Mouse (Mus musculus): ENCODE results near the gene Best1. TPM values are rescaled to one million over a fixed set of nuclear protein-coding genes. Genes with fewer than 3 reads are reported as not detected.

Gene Best1
- polyA plus RNA-seq, 1 experiment from 2014 or later = 0.22 TPM

DNA sequence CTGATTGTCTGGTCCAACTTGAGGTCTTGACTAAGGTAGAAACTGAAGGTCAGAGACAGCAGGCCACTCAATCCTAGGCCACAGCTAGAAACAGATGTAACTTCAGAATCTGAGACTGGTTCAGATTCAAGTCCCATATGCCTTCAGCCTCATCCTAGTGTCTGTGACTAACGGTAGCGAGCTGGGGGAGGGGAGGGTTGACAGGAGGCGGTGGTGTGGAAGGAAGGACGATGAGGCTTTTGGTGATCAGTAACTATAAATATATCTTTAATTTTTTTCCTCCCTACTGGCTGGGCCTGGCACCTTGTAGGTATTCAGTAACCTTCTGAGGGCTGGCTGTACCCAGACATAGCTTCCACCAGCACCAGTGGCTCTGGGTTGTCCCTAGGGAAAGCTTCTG lies 14.0 kb upstream of the Best1 start:
- Histone ChIP-seq H3K27ac (no peak overlapping the region), H3K36me3 (ENCODE audit: inconsistent target) (no peaks in the 10 kb centered on the region), H3K4me3 (ENCODE audit: inconsistent target) (no peak overlapping the region), H3K79me2 (ENCODE audit: inconsistent target) (peaks cover 24% of the 10 kb centered on the region)
- 92% methylated on average over 4 of the region's 4 CpGs for WGBS (ENCODE audit: missing documents)

DNA sequence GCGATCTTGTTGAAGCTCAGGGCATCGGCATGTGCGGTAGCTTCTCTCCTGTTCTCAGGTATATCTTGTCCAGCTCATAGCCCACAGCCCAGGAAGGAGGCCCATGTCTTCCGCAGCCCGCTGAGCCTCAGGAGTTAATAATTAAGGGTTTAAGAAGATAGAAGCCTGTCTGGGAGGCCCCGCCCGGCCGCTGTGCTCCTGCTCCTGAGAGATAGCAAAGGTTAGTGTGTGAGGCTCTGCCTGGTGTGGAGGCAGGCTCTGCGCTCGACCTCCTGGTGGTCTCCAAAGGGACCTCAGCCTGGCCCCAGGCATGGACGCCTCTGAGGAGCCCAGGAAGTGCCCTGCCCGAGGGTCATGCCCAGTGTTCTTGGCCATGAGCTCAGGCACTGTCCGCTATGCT lies 13.4 kb upstream of the Best1 start:
- no peak overlapping the region for H3K4me3 ChIP-seq (ENCODE audit: inconsistent target)

DNA sequence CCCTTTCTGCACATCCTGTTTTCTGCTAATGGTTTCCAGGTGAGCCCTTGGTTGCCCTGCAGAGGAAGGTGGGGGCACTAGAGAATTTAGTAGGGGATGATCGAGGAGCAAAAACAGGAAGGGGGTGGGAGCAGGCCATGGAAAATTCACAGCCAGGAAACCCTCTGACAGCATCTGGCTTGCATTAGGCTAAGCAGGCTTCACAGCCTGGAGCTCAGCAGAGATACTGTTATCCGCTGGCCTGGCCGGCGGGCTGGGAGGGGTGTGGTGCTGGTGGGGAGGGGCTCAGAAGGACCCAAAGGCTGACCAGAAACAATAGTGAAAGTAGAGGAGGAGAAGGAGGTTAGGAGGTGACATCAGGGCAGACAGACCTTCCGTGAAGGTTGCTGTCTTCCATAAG lies 12.5 kb upstream of the Best1 start:
- WGBS (ENCODE audit: missing documents) = 89% methylated on average over 4 of the region's 5 CpGs
- H3K4me3 ChIP-seq (ENCODE audit: inconsistent target) = no peak overlapping the region
- no peak overlapping the region for H3K27ac ChIP-seq
- H3K79me2 ChIP-seq (ENCODE audit: inconsistent target) = peaks cover 8% of the 10 kb centered on the region
- no peaks in the 10 kb centered on the region for H3K36me3 ChIP-seq (ENCODE audit: inconsistent target)

More for the DNA sequence above, 13.4 kb upstream of the Best1 start:
- Histone ChIP-seq H3K79me2 (ENCODE audit: inconsistent target) (peaks cover 17% of the 10 kb centered on the region), H3K36me3 (ENCODE audit: inconsistent target) (no peaks in the 10 kb centered on the region), H3K27ac (no peak overlapping the region)
- 95% methylated on average over 13 of the region's 13 CpGs for WGBS (ENCODE audit: missing documents)

DNA sequence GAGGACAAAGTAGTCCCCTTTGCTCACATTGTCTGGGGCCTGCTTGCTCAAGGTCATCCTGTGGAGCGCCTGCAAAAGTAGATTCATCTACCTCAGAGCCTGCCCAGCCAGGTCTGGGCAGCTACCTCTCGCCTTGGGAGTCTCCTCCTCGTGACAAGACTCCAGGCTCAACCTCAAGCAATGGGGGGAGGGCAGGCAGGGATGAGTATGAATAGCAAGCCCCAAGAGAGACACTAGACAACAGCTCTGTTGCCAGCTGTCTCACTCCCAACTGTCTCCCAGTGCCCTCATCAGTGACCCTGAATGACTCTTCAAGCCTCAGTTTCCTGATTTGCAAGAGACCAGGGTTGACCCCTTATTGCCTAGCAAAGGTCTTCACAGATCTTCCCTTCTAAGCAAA lies 11.9 kb upstream of the Best1 start:
- Histone ChIP-seq H3K36me3 (ENCODE audit: inconsistent target) (no peaks in the 10 kb centered on the region), H3K27ac (no peak overlapping the region), H3K79me2 (ENCODE audit: inconsistent target) (peaks cover 3% of the 10 kb centered on the region), H3K4me3 (ENCODE audit: inconsistent target) (no peak overlapping the region)
- WGBS (ENCODE audit: missing documents) = 90% methylated on average over 3 of the region's 3 CpGs

DNA sequence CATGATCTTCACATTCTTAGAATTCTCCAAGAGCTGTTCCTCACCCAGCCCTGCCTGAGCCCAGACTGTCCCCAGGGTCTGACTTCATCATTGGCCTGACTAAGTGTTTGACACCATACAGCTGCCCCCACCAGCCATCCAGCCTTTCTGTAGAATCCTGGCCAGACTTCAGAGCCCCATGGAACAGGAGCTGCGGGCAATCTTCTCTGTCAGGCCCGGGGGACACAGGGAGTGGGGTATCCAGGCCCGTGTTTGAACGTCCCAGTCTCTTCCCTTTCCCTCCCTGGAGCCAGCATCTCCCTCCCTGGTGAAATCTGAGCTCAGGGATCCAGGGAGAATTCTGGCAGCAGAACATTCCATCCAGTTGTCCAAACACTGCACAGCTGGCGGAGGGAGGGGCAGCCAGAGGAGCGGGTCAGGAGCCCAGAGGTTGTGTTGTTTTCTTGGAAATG lies 11.4 kb upstream of the Best1 start:
- Histone ChIP-seq H3K27ac (no peak overlapping the region), H3K36me3 (ENCODE audit: inconsistent target) (no peaks in the 10 kb centered on the region), H3K4me3 (ENCODE audit: inconsistent target) (no peak overlapping the region), H3K79me2 (ENCODE audit: inconsistent target) (no peaks in the 10 kb centered on the region)
- WGBS (ENCODE audit: missing documents) = 72% methylated on average over 4 of the region's 6 CpGs

DNA sequence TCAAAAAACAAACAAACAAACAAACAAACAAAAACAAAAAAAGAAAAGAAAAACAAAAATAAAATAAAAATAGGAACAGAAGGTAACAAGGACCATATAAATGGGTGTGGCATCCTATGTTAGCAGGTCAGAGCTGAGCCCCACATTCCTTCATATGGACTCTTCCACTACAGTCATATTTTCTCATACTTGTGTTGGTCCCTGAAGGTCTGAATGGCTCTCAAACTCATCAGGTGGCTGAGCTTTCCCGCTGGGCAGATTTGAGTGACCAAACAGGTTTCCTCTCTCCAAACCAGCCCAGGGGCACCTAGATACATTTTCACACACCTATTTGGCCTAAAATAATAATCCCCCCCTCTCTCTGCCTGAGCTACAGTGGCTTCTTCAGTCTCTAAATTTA lies 10.0 kb upstream of the Best1 start:
- Histone ChIP-seq H3K27ac (no peak overlapping the region), H3K36me3 (ENCODE audit: inconsistent target) (no peaks in the 10 kb centered on the region), H3K79me2 (ENCODE audit: inconsistent target) (no peaks in the 10 kb centered on the region), H3K4me3 (ENCODE audit: inconsistent target) (no peak overlapping the region)
- 100% methylated on average over 1 of the region's 1 CpGs for WGBS (ENCODE audit: missing documents)

DNA sequence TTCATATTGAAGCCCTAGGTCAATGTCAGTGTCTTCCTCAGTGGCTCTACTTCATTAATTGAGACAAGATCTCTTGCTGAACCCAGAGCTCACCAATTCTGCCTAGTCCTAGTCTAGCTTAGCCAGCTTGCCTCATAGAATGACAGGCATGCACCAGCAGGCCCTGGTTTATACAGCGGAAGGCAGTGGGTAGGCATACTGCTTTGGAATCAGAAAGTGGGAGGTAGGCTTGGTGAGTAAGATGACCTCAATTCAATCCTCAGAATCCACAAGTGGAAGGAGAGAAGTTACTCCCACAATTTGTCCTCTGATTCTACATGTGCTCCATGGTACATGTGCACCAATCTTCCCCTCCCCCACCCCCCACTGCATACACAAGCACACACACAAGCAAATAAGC lies 2.3 kb upstream of the Best1 start:
- H3K36me3 ChIP-seq (ENCODE audit: inconsistent target) = no peaks in the 10 kb centered on the region
- H3K4me3 ChIP-seq (ENCODE audit: inconsistent target) = no peak overlapping the region
- H3K27ac ChIP-seq = no peak overlapping the region
- WGBS (ENCODE audit: missing documents) = 92% methylated on average over 1 of the region's 1 CpGs
- no peaks in the 10 kb centered on the region for H3K79me2 ChIP-seq (ENCODE audit: inconsistent target)

DNA sequence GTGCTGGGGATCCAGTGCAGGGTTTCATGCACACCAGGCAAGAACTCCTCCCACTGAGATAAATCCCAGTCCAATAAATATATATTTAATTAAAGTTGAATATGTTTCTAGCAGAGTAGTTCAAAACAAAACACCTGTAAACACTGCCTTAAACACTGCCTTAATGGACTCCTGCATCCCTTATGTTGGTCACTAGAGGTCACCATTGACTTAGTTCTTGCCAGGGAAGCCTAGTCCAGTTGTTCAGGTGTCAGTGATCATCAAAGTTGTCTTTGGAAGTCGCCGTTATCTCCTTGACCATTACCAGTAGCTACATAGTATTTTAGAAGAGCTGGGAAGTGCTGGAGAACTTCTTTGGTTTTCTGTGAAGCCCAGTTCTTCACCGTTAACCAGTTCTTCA lies 1.1 kb downstream of the Best1 start:
- Histone ChIP-seq H3K36me3 (ENCODE audit: inconsistent target) (no peaks in the 10 kb centered on the region), H3K4me3 (ENCODE audit: inconsistent target) (no peak overlapping the region), H3K27ac (no peak overlapping the region), H3K79me2 (ENCODE audit: inconsistent target) (no peaks in the 10 kb centered on the region)
- 27% methylated on average over 3 of the region's 3 CpGs for WGBS (ENCODE audit: missing documents)

DNA sequence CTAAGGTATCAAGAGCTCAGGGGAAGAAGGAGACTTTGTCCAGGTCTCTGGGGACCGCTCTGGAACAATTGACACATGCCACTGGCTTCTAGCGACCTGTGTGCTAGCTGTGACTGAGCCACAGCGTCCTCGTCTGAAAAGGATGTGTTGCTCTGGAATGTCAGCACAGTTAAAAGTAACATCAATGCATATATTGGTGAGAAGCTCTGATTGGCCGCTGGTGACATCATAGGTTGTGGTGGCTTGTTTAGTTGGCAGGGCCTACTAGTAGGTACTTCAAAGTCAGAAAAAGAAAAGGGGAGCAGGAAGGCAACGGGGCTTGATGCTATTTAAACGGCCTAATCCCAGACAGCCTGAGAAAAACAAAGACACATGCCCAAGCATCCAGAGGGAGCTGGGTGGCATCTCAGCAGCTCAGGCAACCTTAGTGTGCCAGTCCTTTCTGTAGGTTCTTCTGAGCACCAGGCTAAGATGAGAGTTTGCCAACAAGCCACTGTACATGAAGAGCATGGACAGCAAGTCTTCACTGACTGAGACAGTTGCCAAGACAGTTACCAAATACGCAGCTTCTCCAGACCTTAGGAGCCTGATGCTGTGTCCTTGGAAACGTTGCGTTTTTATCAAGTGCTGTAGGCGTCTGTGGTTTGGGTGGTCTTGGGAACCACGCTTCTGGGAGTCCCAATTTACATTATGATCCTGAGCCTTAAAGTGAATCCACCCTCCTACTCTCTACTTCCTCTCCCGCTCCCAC lies 2.5 kb downstream of the Best1 start:
- no peak overlapping the region for H3K27ac ChIP-seq
- 81% methylated on average over 11 of the region's 13 CpGs for WGBS (ENCODE audit: missing documents)
- H3K4me3 ChIP-seq (ENCODE audit: inconsistent target) = no peak overlapping the region
- no peaks in the 10 kb centered on the region for H3K36me3 ChIP-seq (ENCODE audit: inconsistent target)
- no peaks in the 10 kb centered on the region for H3K79me2 ChIP-seq (ENCODE audit: inconsistent target)

DNA sequence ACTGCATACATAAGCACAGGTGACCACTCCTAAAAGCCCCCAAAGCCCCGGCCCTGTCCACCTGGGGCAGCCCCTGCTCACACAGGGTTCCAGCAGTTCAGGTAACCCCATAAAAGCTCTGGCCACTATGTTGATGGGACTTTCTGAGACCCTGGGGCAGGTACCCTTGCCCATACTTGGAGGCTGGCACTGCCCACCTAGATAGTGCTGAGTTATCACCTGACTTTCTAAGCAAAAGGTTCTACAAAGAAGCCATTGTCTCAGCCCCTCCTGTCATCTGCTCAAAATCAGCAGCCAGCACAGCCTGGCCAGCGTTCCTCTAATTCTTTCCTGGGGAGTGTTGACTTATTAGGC lies 3.4 kb downstream of the Best1 start:
- 73% methylated on average over 2 of the region's 2 CpGs for WGBS (ENCODE audit: missing documents)
- H3K27ac ChIP-seq = no peak overlapping the region
- no peaks in the 10 kb centered on the region for H3K79me2 ChIP-seq (ENCODE audit: inconsistent target)
- H3K4me3 ChIP-seq (ENCODE audit: inconsistent target) = no peak overlapping the region
- no peaks in the 10 kb centered on the region for H3K36me3 ChIP-seq (ENCODE audit: inconsistent target)

DNA sequence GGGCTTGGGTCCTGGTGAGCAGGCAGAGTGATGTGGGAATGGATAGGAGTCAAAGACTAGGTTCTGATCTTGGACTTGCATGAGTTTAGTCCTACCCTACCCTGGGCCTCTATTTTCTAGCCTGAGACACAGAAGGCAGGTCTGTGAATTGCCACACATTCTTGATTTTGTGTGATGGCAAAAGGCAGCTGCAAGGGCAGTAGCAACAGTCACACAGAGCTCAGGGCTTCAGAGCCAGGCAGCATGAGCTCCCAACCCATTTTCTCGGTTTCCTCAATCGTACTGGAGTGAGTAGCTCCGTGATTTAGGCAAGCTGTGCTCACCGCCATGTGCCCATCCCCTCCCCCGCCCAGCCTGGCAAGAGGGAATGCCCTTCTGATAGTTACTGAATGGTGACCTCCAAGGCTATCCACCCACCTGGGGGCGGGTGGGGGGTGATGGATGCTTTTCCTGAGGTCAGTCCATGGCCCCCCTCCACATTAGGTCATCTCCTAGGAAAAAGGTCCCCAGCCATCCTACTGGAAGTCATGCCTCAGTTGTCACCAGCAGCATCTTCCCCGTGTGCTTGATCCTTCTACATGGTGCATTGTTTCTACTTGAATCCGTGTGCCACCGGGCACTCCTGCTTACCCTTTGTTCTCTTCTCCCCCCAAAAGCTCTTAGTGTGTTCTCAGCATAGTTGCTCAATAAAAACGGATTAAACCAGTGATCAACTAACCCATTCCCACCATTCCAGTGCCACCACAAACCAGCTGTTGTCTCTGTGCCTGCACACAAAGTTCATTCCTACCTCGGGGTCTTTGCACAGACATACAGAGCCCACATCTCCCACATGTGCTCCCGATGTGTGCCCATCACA lies 4.0 kb downstream of the Best1 start:
- Histone ChIP-seq H3K79me2 (ENCODE audit: inconsistent target) (no peaks in the 10 kb centered on the region), H3K27ac (no peak overlapping the region), H3K4me3 (ENCODE audit: inconsistent target) (no peak overlapping the region), H3K36me3 (ENCODE audit: inconsistent target) (no peaks in the 10 kb centered on the region)
- WGBS (ENCODE audit: missing documents) = 88% methylated on average over 12 of the region's 12 CpGs

DNA sequence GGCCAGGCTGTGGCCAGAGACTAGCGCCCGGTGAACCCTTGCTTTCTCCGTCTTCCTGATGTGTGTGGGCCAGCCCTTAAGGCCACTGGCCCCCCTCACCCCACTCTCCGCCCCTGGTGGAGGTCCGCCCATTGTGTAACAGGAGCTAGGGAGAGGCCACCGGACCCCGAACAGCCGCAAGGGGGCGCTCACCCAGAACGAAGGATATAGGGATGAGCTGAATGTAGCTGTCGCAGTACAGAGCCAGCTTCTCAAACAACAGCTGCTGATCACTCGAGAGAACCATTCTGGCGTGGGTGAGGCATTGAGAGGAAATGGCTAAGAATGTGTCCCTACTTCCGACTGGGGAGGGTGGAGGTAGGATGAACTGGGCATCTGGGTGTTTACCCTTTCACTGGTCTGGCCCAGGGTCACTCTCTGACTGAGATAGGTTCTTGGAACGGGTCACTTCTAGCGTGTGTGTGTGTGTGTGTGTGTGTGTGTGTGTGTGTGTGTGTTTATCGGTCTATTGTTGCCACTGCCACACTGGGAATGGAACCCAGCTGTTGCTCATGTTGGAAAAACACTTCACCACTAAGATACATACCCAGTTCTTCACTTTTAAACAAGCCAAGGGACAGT lies 8.3 kb downstream of the Best1 start:
- H3K4me3 ChIP-seq (ENCODE audit: inconsistent target) = no peak overlapping the region
- 20% methylated on average over 17 of the region's 17 CpGs for WGBS (ENCODE audit: missing documents)

DNA sequence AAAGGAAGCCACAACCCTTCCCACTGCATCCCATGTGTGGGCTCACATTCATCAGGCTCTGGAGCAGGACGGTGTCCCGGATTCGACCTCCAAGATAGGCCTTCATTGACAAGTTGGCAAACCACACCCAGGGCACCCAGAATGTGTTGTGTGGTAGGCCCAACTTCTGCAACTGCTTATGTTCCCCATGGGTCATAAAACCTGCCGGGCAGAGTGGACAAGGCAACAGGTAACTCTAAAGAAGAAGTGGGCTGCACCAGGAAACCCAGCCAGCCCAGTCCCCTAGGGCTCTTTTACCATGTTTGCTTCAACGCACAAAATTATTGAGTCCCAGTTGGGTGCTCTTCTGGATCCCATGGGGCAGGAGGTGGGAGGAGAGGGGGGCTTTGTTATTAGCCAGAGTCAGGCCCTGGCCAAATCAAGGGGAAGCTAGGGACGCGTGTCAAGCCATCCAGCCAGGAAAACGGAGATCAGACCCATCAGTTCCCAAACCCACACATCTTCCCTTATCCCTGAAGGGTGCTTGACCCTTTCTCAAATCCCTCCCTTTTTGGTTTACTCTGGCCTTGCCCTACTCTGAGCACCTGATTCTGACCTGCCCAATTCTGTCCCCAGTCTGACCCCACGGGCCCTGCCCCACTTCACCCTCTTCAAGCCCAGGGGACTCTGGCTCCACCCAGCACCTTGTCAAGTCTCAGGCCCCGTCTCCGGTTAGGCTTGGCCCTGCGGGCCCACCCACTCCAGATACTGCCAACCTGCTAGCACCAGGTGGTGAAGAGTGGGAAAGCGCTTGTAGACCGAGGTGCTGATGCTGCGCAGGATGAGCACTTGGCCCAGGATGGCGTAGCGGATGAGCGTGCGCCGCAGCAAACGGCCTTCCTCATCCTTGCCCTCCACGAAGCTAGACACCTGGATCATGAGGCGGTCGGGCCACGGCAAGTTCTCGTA lies 9.1 kb downstream of the Best1 start:
- Histone ChIP-seq H3K4me3 (ENCODE audit: inconsistent target) (no peak overlapping the region), H3K36me3 (ENCODE audit: inconsistent target) (no peaks in the 10 kb centered on the region), H3K79me2 (ENCODE audit: inconsistent target) (no peaks in the 10 kb centered on the region), H3K27ac (no peak overlapping the region)
- 74% methylated on average over 25 of the region's 26 CpGs for WGBS (ENCODE audit: missing documents)

More for the DNA sequence above, 8.3 kb downstream of the Best1 start:
- Histone ChIP-seq H3K27ac (no peak overlapping the region), H3K36me3 (ENCODE audit: inconsistent target) (no peaks in the 10 kb centered on the region), H3K79me2 (ENCODE audit: inconsistent target) (no peaks in the 10 kb centered on the region)

DNA sequence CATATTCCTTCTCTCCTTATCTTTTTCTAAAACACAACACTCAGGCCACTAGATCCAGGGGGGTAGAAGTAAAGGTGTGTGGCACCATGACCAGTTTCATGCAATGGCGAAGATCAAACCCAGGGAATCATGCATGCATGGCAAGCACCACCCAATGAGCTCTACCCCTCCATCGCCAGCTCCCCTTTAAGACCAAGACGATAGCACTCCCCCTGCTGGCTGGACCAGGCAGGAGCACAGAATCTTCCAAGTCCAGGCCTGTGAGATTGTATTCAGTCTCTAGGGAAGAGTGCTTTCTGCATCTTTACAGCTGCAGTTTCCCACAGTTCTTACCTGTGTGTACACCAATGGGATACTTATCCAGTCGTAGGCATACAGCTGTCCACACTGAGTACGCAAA lies 10.1 kb downstream of the Best1 start:
- Histone ChIP-seq H3K36me3 (ENCODE audit: inconsistent target) (no peaks in the 10 kb centered on the region), H3K79me2 (ENCODE audit: inconsistent target) (no peaks in the 10 kb centered on the region), H3K27ac (no peak overlapping the region), H3K4me3 (ENCODE audit: inconsistent target) (no peak overlapping the region)
- WGBS (ENCODE audit: missing documents) = 28% methylated on average over 4 of the region's 5 CpGs
